Mouse (Mus musculus) liver, postnatal 0 days (tissue): ENCODE data around the gene Ugt1a7c. TPM values are rescaled to one million over a fixed set of nuclear protein-coding genes. Genes with fewer than 3 reads are reported as not detected.
A peak's percentile ranks its signal among the peaks of the same experiment; 100 is the strongest.
"Not testable (repeated sequence)": the region's sequence is repeated elsewhere in the genome, so short reads cannot be mapped to it uniquely, and the experiment has no call there.

Source experiments
- ATAC-seq: fragments of 200-750 bp; cut with Nextera tagmentation; 2 replicates; pipeline ENCODE4 v1.8.0; 2017; ENCODE audit warnings: mild to moderate bottlenecking, moderate library complexity
- DNase-seq: peaks from one replicate; pipeline ENCODE4 v3.0.0-alpha.2; 2016
- H3K27ac ChIP-seq: fragments of 300-500 bp; sonication (generic); 2 replicates; pipeline ENCODE4 v1.5.1; 2014; ENCODE audit warnings: antibody characterized with exemption, moderate library complexity, mild to moderate bottlenecking, low read depth
- H3K27me3 ChIP-seq: fragments of 300-500 bp; sonication (generic); 2 replicates; pipeline ENCODE4 v1.6.1; 2014; ENCODE audit warnings: low read length, control low read depth, mixed read lengths; ENCODE audit not compliant: insufficient read depth
- H3K36me3 ChIP-seq: fragments of 300-500 bp; sonication (generic); replicated peaks from 2 replicates; pipeline ENCODE4 v1.6.1; 2014; ENCODE audit warnings: mild to moderate bottlenecking, control low read depth, low read length, moderate library complexity, mixed read lengths; ENCODE audit not compliant: insufficient read depth
- H3K4me1 ChIP-seq: fragments of 300-500 bp; sonication (generic); 2 replicates; pipeline ENCODE4 v1.6.1; 2014; ENCODE audit warnings: antibody characterized with exemption, mild to moderate bottlenecking, control low read depth; ENCODE audit not compliant: insufficient read depth
- H3K4me2 ChIP-seq: fragments of 300-500 bp; sonication (generic); 2 replicates; pipeline ENCODE4 v1.6.1; 2014; ENCODE audit warnings: low read depth, mild to moderate bottlenecking, low read length, moderate library complexity, mixed read lengths
- H3K4me3 ChIP-seq: fragments of 300-500 bp; sonication (generic); 2 replicates; pipeline ENCODE4 v1.5.1; 2014; ENCODE audit warnings: low read depth, low read length
- H3K9ac ChIP-seq: fragments of 300-500 bp; sonication (generic); replicated peaks from 2 replicates; pipeline ENCODE4 v1.6.1; 2014; ENCODE audit warnings: mild to moderate bottlenecking, moderate library complexity
- H3K9me3 ChIP-seq: fragments of 300-500 bp; sonication (generic); 2 replicates; pipeline ENCODE4 v1.6.1; 2016; ENCODE audit warnings: mild to moderate bottlenecking, control low read depth, low read length, mixed read lengths
- CTCF ChIP-seq: sonication (generic); IDR thresholded peaks from 2 replicates; pipeline ENCODE4 v1.5.1; 2016; ENCODE audit warnings: antibody characterized with exemption, low read depth
- EP300 ChIP-seq: IDR thresholded peaks from 2 replicates; pipeline ENCODE4 v1.6.1; 2016; ENCODE audit warnings: antibody characterized with exemption, low read depth, mild to moderate bottlenecking
- WGBS: fragments of 180-500 bp; shearing (Covaris S2); extraction: QIAGEN DNeasy Blood & Tissue Kit; methylation state at CpG from one replicate; pipeline ENCODE4 v1.1.7; 2014; ENCODE audit not compliant: insufficient replicate concordance; 5-methylcytosine and 5-hydroxymethylcytosine counted together
- polyA plus RNA-seq: library from polyadenylated mRNA; unstranded; fragments of >200 nt; fragmentation: Nextera tagmentation; extraction: Ambion mirVana; gene quantifications from 2 replicates; pipeline ENCODE4 v1.2.1, GENCODE M21; 2015

Ugt1a7c gene
- polyA plus RNA-seq = 2.3 and 2.9 TPM in 2 replicates

DNA sequence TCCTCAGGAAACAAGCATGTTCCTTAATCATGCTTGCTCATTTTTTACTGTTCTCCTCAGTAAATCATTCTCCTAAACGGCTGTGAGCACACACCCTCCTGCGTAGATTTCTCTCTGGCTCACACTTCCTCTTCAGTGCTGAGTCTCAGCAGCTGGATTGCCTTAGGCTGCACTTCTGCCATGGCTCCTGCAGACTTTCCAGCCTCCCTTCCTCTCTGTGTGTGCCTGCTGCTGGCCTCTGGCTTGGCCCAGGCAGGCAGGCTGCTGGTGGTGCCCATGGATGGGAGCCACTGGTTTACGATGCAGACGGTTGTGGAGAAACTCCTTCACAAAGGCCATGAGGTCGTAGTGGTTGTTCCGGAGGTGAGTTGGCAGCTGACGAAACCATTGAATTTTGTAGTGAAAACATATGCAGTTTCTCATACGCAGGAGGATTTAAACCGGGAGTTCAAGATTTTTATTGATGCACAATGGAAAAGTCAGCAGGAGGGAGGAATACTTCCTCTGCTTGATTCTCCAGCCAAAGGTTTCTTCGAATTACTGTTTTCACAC is at the start of gene Ugt1a7c:
Gene Ugt1a7c, plus strand, starts transcription at position 122 of the 552 bp plus-strand sequence.
- Histone ChIP-seq H3K9ac (no peak within 1 kb of the TSS; the same call in 1 of the 2 replicates), H3K4me3 (peak within 1 kb of the TSS; percentile 29), H3K36me3 (no peaks in the 10 kb centered on the region), H3K27me3 (no peaks in the 10 kb centered on the region), H3K4me1 (no peaks in the 10 kb centered on the region; the same call in 1 of the 2 replicates), H3K27ac (peak within 1 kb of the TSS; percentile 76), H3K4me2 (peak within 1 kb of the TSS; percentile 47), H3K9me3 (no peaks in the 10 kb centered on the region)
- ATAC-seq = peak; percentile 63
- 28% methylated on average over 10 of the region's 10 CpGs for WGBS
- TF ChIP-seq EP300 (no peak), CTCF (no peak)
- DNase-seq = peak; percentile 20

DNA sequence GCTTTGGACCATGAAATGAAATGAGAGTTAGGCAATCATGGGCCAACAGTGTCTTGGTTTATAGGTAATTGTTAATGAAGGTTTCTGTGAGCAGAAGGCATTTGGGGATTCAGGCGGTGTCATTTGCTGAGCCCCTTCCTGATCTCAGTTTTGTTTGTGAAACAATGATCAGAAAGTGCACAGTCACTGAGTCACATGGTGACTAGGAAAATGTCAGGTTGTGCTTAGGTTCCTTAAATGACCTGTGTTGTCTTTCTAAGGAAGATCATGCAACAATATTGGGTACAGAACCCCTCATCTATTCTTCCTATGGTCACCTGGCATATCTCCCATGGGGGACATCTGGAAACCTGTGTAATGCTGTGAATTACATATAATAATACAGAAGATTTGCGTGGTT is 47.5 kb upstream of the Ugt1a7c start:
- not testable (repeated sequence) for H3K36me3 ChIP-seq, H3K4me2 ChIP-seq, H3K9ac ChIP-seq, H3K4me1 ChIP-seq, ATAC-seq, H3K27ac ChIP-seq, DNase-seq, H3K9me3 ChIP-seq, H3K27me3 ChIP-seq, H3K4me3 ChIP-seq
- 65% methylated on average over 2 of the region's 2 CpGs for WGBS

DNA sequence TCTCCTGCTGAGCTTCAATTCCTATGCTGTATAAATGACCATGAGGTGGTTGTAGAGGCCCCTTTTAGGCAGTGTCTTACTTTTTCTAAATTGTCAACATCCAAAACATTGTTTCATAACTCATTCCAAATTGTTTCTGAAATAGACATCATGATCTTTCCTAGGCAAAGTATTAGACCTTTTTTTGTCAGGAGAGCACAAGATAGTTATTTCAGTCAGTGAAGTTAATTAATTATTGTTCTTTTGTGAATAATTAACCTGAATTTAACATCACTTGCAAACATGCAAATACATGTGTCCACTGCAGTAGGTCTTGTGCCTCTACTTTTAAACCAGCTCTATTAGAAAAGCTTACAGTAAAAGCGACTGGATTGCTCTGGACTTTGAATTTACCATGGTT is 39.8 kb upstream of the Ugt1a7c start, which contains the start of gene Ugt1a10:
Gene Ugt1a10, plus strand, starts transcription at position 301 of the 400 bp plus-strand sequence.
- Histone ChIP-seq H3K4me1 (no peaks in the 10 kb centered on the region), H3K36me3 (no peaks in the 10 kb centered on the region), H3K9me3 (no peaks in the 10 kb centered on the region), H3K4me3 (no peak within 1 kb of the TSS), H3K9ac (no peak within 1 kb of the TSS; the same call in 1 of the 2 replicates), H3K27ac (no peak within 1 kb of the TSS), H3K27me3 (no peaks in the 10 kb centered on the region), H3K4me2 (no peak within 1 kb of the TSS)
- DNase-seq (no peak), ATAC-seq (no peak)
- 58% methylated on average over 1 of the region's 1 CpGs for WGBS
- no peak for TF ChIP-seq EP300
- no peak for TF ChIP-seq CTCF

DNA sequence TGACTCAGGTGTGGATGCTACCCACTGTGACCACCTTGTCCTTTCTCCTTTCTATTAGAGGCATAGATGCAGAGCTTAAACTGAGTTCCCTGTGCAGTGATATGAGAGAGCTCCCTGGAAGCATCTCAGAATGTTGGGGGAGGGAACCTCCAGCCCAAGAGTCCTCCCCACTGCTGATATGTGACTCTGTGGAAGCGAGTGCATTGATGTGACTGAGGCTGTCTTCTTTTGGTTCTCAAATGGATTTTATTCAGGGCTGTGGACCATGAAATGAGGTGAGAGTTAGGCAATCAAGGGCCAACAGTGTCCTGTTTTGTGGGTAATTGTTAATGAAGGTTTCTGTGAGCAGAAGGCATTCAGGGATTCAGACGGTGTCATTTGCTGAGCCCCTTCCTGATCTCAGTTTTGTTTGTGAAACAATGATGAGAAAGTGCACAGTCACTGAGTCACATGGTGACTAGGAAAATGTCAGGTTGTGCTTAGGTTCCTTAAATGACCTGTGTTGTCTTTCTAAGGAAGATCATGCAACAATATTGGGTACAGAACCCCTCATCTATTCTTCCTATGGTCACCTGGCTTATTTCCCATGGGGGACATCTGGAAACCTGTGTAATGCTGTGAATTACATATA is 28.3 kb upstream of the Ugt1a7c start:
- ATAC-seq, H3K9ac ChIP-seq, H3K27me3 ChIP-seq, DNase-seq, H3K36me3 ChIP-seq, H3K9me3 ChIP-seq, H3K4me1 ChIP-seq, H3K4me2 ChIP-seq, H3K4me3 ChIP-seq, H3K27ac ChIP-seq: not testable (repeated sequence)
- WGBS = 27% methylated on average over 1 of the region's 2 CpGs

DNA sequence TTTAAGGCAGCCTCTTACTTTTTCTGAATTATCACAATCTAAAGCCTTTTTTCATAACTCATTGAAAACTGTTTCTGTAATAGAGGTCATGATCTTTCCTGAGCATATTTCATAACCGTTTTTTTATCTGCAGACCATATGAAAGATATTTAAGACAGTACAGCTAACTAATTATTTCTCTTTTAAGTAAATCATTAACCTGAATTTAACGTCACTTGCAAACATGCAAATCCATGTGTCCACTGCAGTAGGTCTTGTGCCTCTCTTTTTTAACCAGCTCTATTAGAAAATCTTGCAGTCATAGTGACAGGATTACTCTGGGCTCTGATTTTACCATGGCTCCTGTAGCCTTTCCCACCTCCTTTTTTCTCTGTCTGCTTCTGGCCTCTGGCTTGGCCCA is 24.4 kb upstream of the Ugt1a7c start, which contains the start of gene Ugt1a9:
Gene Ugt1a9, plus strand, starts transcription at position 306 of the 400 bp plus-strand sequence.
- no peaks in the 10 kb centered on the region for H3K27me3 ChIP-seq
- ATAC-seq (no peak), DNase-seq (no peak)
- H3K27ac ChIP-seq = no peak within 1 kb of the TSS
- no peak within 1 kb of the TSS for H3K4me2 ChIP-seq
- H3K9ac ChIP-seq = no peak within 1 kb of the TSS
- WGBS = 58% methylated on average over 2 of the region's 2 CpGs
- no peaks in the 10 kb centered on the region for H3K4me1 ChIP-seq
- H3K36me3 ChIP-seq = no peaks in the 10 kb centered on the region
- no peak for TF ChIP-seq CTCF
- TF ChIP-seq EP300 = no peak
- peaks cover 2% of the 10 kb centered on the region; the same call in 1 of the 2 replicates for H3K9me3 ChIP-seq
- no peak within 1 kb of the TSS for H3K4me3 ChIP-seq

DNA sequence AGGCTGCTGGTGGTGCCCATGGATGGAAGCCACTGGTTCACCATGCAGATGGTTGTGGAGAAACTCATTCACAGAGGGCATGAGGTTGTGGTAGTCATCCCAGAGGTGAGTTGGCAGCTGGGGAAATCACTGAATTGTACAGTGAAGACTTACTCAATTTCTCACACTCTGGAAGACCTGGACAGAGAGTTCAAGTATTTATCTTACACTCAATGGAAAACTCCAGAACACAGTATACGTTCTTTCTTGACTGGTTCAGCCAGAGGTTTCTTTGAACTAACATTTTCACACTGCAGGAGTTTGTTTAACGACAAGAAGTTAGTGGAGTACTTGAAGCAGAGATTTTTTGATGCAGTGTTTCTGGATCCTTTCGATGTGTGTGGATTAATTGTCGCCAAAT is 24.0 kb upstream of the Ugt1a7c start:
- peaks cover 3% of the 10 kb centered on the region; the same call in 1 of the 2 replicates for H3K9me3 ChIP-seq
- H3K4me1 ChIP-seq = no peaks in the 10 kb centered on the region
- no peaks in the 10 kb centered on the region for H3K36me3 ChIP-seq
- DNase-seq = no peak
- no peak overlapping the region for H3K27ac ChIP-seq
- ATAC-seq = no peak
- TF ChIP-seq CTCF = no peak
- no peak for TF ChIP-seq EP300
- H3K27me3 ChIP-seq = no peaks in the 10 kb centered on the region
- 73% methylated on average over 4 of the region's 4 CpGs for WGBS
- H3K4me3 ChIP-seq = no peak overlapping the region
- no peak overlapping the region for H3K4me2 ChIP-seq
- no peak overlapping the region for H3K9ac ChIP-seq
